Mouse (Mus musculus) skeletal muscle tissue, adult 2 months (tissue): ENCODE measurements around the gene Sprr2a2.
"Not testable (repeated sequence)": the region's sequence is repeated elsewhere in the genome, so short reads cannot be mapped to it uniquely, and the experiment has no call there.

Experiments
- DNase-seq: peaks from one replicate; pipeline ENCODE4 v3.0.0-alpha.2; 2012; ENCODE audit warnings: low read depth, low spot score

Sprr2a2 gene

DNA sequence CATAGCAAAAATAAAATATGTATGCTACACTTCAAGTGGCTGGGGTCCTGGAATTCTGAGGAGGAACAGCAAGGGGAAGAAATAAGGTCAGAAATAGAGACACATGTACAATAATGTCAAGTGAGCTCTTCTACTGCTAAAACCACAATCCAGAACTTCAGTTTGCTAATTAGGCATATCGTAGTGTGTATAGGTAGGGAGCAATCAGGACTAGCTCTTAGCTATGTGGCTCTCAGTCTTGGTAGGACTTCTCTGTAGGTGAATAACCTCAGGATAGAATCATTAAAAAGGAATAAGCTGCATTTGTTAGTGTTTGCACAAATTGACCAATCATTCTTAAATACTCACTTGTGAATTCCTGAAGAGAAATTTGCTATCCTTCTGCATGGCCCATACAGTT is 58.3 kb downstream of the Sprr2a2 start:
- not testable (repeated sequence) for DNase-seq

DNA sequence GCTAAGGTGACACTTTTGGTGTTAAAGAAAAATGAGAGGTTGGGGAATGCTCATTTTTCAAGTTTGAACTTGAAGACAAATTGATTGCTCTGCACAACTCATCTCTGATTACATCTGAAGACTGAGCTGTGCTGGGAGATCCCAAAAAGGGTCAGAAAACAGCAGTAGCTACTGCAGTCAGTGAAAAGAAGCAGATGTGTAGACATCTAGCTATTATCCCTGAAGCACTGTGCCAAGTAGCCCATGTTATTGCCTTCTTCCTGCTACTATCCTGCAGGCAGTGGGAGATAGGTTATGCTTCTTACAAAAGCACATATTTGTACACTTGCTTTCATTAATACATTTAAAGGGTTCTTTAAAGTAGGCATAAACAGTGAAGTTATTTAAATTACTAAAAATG is 63.9 kb downstream of the Sprr2a2 start:
- not testable (repeated sequence) for DNase-seq

DNA sequence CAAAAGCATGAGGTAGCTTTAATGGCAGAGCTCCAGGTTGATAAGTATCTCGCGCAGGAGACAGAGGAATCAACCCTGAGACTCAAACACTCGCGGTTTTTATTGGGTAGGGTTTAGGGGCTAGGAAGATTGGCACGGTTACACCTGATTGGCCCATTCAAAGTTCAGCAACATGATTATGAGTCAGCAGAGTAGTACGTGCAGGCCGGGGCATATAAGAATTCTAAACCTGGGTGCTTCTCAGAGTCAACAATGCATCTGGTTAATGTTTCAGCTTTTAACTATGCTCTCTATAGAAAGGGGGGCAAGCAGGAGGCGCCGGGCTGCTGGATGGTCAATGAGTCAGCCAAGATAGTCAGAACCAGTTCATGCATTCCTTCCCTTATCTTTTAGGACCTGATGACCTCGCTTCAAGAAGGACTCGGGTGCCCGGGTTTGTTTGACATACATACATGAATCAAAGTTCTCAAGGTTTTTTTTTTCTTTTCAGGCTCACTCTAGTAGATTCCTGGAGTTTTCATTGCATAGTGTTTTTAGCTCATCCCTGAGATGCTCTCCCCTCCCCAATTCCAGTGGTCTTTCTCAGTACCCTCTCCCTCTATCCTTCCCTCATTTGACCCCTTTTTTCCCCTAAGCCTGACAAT is 65.4 kb downstream of the Sprr2a2 start:
- DNase-seq: not testable (repeated sequence)

DNA sequence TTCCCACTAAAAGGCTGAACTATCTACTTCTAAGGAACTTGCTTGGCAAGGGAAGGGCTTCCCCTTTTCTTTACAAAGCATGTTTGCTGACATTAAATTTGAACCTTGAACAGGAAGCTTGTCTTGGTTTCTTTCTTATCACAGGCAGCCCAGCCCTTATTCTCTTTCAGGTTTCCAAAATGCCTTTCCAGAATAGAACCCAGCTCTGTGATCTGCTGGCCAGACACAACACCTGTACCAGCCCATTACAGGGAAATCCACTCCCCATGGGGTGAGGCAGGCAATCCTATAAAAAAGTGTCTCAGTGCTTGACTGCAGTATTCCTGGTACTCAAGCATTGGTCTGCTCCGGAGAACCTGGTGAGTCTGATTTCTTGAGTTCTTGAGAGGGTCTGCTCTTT is 69.4 kb downstream of the Sprr2a2 start, which contains the start of gene Sprr2a3:
Gene Sprr2a3, plus strand, starts transcription at position 317 of the 400 bp plus-strand sequence.
- DNase-seq: not testable (repeated sequence)

DNA sequence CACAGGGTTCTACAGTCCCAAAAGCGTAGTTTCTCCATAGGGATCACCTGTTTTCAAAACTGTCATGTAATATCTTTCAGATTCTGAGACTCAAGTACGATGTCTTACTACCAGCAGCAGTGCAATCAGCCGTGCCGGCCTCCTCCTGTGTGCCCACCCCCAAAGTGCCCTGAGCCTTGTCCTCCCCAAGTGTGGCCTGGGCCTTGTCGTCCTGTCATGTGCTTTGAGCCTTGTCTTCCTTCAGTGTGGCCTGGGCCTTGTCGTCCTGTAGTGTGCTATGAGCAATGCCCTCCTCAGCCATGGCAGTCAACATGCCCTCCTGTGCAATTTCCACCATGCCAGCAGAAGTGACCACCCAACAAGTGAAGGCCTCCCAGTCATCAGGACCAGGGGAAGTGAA is 72.8 kb downstream of the Sprr2a2 start:
- not testable (repeated sequence) for DNase-seq
